Mouse (Mus musculus) cerebellum, adult 2 months (tissue): ENCODE measurements around the gene Unc93a2. TPM values are rescaled to one million over a fixed set of nuclear protein-coding genes. Genes with fewer than 3 reads are reported as not detected.

ENCODE experiments used
- polyA plus RNA-seq: library from polyadenylated mRNA; depleted of rRNA; stranded (reverse); fragments of >200 nt; gene quantifications from 2 replicates; pipeline ENCODE4 v1.2.3, GENCODE M21; 2012; rRNA removed

Unc93a2 gene
- polyA plus RNA-seq, 1 experiment: not detected

Other genes starting within 250 kb of the Unc93a2 start
- 20.6 and 23.4 TPM in 2 replicates for gene Rps6ka2, start 215.3 kb downstream of the Unc93a2 start, polyA plus RNA-seq
- 0.05 TPM in 2 replicates for gene Tcp10a, start 60.8 kb downstream of the Unc93a2 start, polyA plus RNA-seq
- gene Ttll2, start 32.8 kb downstream of the Unc93a2 start, polyA plus RNA-seq: not detected in 2 replicates
- not detected in 2 replicates for gene Gm49630, start 13.5 kb downstream of the Unc93a2 start, polyA plus RNA-seq